Mouse (Mus musculus) layer of hippocampus, postnatal 10 days (tissue): ENCODE data around the gene Yae1d1. TPM values are rescaled to one million over a fixed set of nuclear protein-coding genes. Genes with fewer than 3 reads are reported as not detected.

ENCODE experiments used
- total RNA-seq, 2 experiments: library from RNA; stranded (reverse); gene quantifications; 2 replicates each; pipeline ENCODE4 v1.2.3; 2021

The Yae1d1 gene
- total RNA-seq, 2 experiments from 2014 or later, result 24.7 to 25.6 TPM

Other genes with a start within 250 kb of the Yae1d1 start
- 10 to 100 TPM; 52.6 to 57.5 TPM for gene Cdk13, start 188.3 kb downstream of the Yae1d1 start, total RNA-seq
- 100 to 1,000 TPM; 128 to 135 TPM for gene Rala, start 49.1 kb downstream of the Yae1d1 start, total RNA-seq